Mouse (Mus musculus) kidney, embryonic 16.5 days (tissue): ENCODE measurements around the gene Pdpr. TPM values are rescaled to one million over a fixed set of nuclear protein-coding genes. Genes with fewer than 3 reads are reported as not detected.
"Not testable (repeated sequence)": the region's sequence is repeated elsewhere in the genome, so short reads cannot be mapped to it uniquely, and the experiment has no call there.

ENCODE experiments used
- ATAC-seq: fragments of 200-750 bp; cut with Nextera tagmentation; 2 replicates; pipeline ENCODE4 v1.8.0; 2017; ENCODE audit warnings: moderate TSS enrichment; ENCODE audit not compliant: low FRiP score, low TSS enrichment
- H3K27ac ChIP-seq: fragments of 300-500 bp; sonication (generic); 2 replicates; pipeline ENCODE4 v1.5.1; 2014; ENCODE audit warnings: low read length
- H3K27me3 ChIP-seq: fragments of 300-500 bp; sonication (generic); 2 replicates; pipeline ENCODE4 v1.6.1; 2014; ENCODE audit warnings: low read length, control low read depth, mixed read lengths; ENCODE audit not compliant: insufficient read depth
- H3K36me3 ChIP-seq: fragments of 300-500 bp; sonication (generic); 2 replicates; pipeline ENCODE4 v1.6.1; 2014; ENCODE audit warnings: low read length, control low read depth, mixed read lengths; ENCODE audit not compliant: insufficient read depth
- H3K4me1 ChIP-seq: fragments of 300-500 bp; sonication (generic); 2 replicates; pipeline ENCODE4 v1.6.1; 2014; ENCODE audit warnings: low read length, control low read depth, mixed read lengths; ENCODE audit not compliant: insufficient read depth
- H3K4me2 ChIP-seq: fragments of 300-500 bp; sonication (generic); replicated peaks from 2 replicates; pipeline ENCODE4 v1.6.1; 2014; ENCODE audit warnings: low read depth, low read length
- H3K4me3 ChIP-seq: fragments of 300-500 bp; sonication (generic); 2 replicates; pipeline ENCODE4 v1.5.1; 2014; ENCODE audit warnings: mild to moderate bottlenecking, low read length
- H3K9ac ChIP-seq: fragments of 300-500 bp; sonication (generic); replicated peaks from 2 replicates; pipeline ENCODE4 v1.6.1; 2014; ENCODE audit warnings: low read length
- H3K9me3 ChIP-seq: fragments of 300-500 bp; sonication (generic); 2 replicates; pipeline ENCODE4 v1.6.1; 2016; ENCODE audit warnings: low read length, control low read depth
- WGBS: fragments of 180-500 bp; shearing (Covaris S2); extraction: QIAGEN DNeasy Blood & Tissue Kit; methylation state at CpG from one replicate; pipeline ENCODE4 v1.1.7; 2014; 5-methylcytosine and 5-hydroxymethylcytosine counted together
- polyA plus RNA-seq: library from polyadenylated mRNA; unstranded; fragments of >200 nt; fragmentation: Nextera tagmentation; extraction: Ambion mirVana; gene quantifications from 2 replicates; pipeline ENCODE4 v1.2.1, GENCODE M21; 2015

The Pdpr gene
- polyA plus RNA-seq, 1 experiment from 2014 or later: 10.5 TPM

GRCm38 (mm10) chr8:111061688-111062071 is 32.8 kb upstream of the Pdpr start:
- Histone ChIP-seq H3K9me3 (no peaks in the 10 kb centered on the region), H3K27ac (peak overlapping the region; percentile 52), H3K36me3 (no peaks in the 10 kb centered on the region), H3K4me3 (peak overlapping the region; percentile 72), H3K4me2 (peak overlapping the region; percentile 65), H3K9ac (peak overlapping the region; percentile 71), H3K27me3 (no peaks in the 10 kb centered on the region), H3K4me1 (peaks cover 23% of the 10 kb centered on the region)
- peak; percentile 2; the same call in 1 of the 2 replicates for ATAC-seq
- 1% methylated on average over 14 of the region's 14 CpGs for WGBS

DNA sequence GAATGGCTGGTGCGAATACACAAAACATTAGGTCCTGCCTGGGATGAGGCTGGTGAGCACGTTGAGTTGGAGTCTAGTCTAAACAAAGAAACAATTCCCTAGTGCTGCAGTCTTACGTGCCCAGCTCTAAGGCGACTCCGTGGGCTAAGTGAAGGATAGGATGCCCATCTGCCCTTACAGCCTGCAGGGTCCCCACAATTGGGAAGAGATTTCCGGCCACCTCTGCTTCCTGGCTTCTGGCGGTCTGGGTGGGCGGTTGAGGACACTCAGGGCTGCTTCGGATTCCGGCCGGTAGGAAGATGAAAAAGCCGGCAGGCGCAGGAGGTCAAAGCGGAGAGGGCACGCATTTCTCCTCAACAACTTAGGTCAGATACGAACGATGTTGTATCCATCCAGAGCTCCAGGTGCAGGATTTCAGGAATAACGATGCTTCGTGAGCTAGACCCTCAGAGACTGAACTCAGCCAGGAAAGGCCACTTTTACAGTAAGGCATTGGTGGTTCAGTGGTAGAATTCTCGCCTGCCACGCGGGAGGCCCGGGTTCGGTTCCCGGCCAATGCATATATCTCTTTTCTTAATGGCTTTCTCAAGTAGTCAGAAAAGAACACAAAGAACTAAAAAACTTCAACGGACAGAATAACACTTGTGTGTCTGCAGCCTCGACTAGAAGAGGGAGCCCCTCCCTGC is 32.2 kb upstream of the Pdpr start:
- ATAC-seq: peak; percentile 80
- Histone ChIP-seq H3K4me2 (peak overlapping the region; percentile 65), H3K36me3 (no peaks in the 10 kb centered on the region), H3K9me3 (no peaks in the 10 kb centered on the region), H3K27me3 (no peaks in the 10 kb centered on the region), H3K4me1 (peaks cover 20% of the 10 kb centered on the region), H3K27ac (peak overlapping the region; percentile 52), H3K9ac (peak overlapping the region; percentile 71), H3K4me3 (peak overlapping the region; percentile 72)
- 1% methylated on average over 27 of the region's 27 CpGs for WGBS

DNA sequence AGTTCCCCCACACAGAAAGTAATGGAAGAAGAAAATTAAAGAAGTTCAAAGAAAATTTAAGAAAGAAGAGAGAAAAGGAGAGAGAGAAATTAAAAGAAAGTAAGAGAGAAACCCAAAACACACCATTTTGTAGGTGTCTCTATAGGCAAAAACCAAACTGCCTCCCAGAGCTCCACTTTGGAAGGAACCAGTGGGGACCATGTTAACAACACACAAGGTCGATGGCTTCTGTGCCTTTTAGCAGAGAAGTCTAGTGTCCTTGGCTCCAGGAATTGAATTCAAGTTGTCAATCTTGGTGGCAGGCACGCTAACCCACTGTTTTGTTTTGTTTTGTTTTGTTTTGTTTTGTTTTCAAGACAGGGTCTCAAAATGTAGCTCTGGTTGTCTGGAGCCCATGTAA is 31.5 kb upstream of the Pdpr start:
- ATAC-seq: no peak
- no peak overlapping the region for H3K9ac ChIP-seq
- peaks cover 14% of the 10 kb centered on the region for H3K4me1 ChIP-seq
- no peaks in the 10 kb centered on the region for H3K36me3 ChIP-seq
- peak overlapping the region; percentile 72 for H3K4me3 ChIP-seq
- 46% methylated on average over 2 of the region's 2 CpGs for WGBS
- no peaks in the 10 kb centered on the region for H3K27me3 ChIP-seq
- no peak overlapping the region; the same call in 1 of the 2 replicates for H3K27ac ChIP-seq
- H3K4me2 ChIP-seq: peak overlapping the region; percentile 65
- no peaks in the 10 kb centered on the region for H3K9me3 ChIP-seq

GRCm38 (mm10) chr8:111066308-111066707 is 28.1 kb upstream of the Pdpr start:
- Histone ChIP-seq H3K9me3 (no peaks in the 10 kb centered on the region), H3K36me3 (no peaks in the 10 kb centered on the region), H3K9ac (no peak overlapping the region), H3K4me3 (no peak overlapping the region), H3K27ac (no peak overlapping the region), H3K4me2 (no peak overlapping the region), H3K4me1 (peaks cover 3% of the 10 kb centered on the region), H3K27me3 (no peaks in the 10 kb centered on the region)
- ATAC-seq: no peak
- WGBS: 64% methylated on average over 4 of the region's 4 CpGs

DNA sequence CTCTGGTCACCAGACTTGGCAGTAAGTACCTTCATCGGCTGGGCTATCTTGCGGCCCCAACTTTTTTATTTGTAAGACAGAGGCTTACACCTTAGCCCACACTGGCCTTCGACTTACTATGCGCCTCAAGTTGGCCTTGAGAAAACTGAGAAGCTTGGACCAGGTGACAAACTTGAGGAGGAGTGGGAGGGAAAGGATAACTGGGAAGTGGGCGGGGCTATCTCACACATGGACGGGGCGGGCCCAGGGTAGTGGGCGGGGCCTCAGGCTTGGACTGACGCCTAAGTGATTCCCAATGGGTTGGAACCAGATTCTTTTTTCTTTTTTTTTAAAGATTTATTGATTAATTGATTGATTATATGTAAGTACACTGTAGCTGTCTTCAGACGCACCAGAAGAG is 27.0 kb upstream of the Pdpr start:
- no peak overlapping the region for H3K4me2 ChIP-seq
- H3K9me3 ChIP-seq: no peaks in the 10 kb centered on the region
- no peaks in the 10 kb centered on the region for H3K36me3 ChIP-seq
- H3K4me1 ChIP-seq: no peaks in the 10 kb centered on the region
- H3K27me3 ChIP-seq: no peaks in the 10 kb centered on the region
- WGBS: 29% methylated on average over 10 of the region's 10 CpGs
- no peak overlapping the region for H3K4me3 ChIP-seq
- no peak for ATAC-seq
- no peak overlapping the region for H3K9ac ChIP-seq
- no peak overlapping the region for H3K27ac ChIP-seq

- ATAC-seq, H3K36me3 ChIP-seq, H3K27me3 ChIP-seq, H3K4me1 ChIP-seq, H3K4me3 ChIP-seq, H3K27ac ChIP-seq, H3K9me3 ChIP-seq, H3K9ac ChIP-seq, H3K4me2 ChIP-seq: not testable (repeated sequence)
- WGBS: 89% methylated on average over 9 of the region's 9 CpGs
These were observed 25.8 kb upstream of the Pdpr start for GRCm38 (mm10) chr8:111068660-111069059.

- 77% methylated on average over 3 of the region's 3 CpGs for WGBS
- H3K27me3 ChIP-seq: no peaks in the 10 kb centered on the region
- H3K27ac ChIP-seq: no peak overlapping the region
- no peak for ATAC-seq
- no peaks in the 10 kb centered on the region for H3K36me3 ChIP-seq
- no peak overlapping the region for H3K4me3 ChIP-seq
- H3K4me1 ChIP-seq: peaks cover 20% of the 10 kb centered on the region
- H3K9me3 ChIP-seq: no peaks in the 10 kb centered on the region
- H3K9ac ChIP-seq: no peak overlapping the region
- no peak overlapping the region for H3K4me2 ChIP-seq
These were observed 18.5 kb upstream of the Pdpr start for GRCm38 (mm10) chr8:111075926-111076325.

DNA sequence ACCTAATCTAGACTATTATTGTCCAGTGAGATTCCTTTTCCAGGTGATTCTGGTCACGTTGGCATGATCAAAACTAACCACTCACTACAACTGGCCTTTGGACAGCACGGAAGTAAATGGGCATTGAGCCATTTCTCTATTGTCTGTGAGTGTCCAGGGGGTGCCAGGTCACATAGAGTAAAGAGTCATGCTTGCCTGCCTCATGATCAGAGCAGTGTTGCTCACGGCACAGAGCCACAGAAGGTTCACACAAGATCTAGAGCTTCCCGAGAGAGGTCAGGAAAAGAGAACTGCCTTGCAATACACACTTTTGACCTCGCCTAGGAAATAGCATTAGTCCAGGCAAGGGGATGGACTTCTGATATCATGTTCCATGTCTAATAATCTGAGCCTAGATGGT is 15.0 kb upstream of the Pdpr start:
- 41% methylated on average over 5 of the region's 5 CpGs for WGBS
- Histone ChIP-seq H3K27ac (peak overlapping the region; percentile 94), H3K9ac (peak overlapping the region; percentile 61), H3K4me1 (peaks cover 29% of the 10 kb centered on the region), H3K4me2 (peak overlapping the region; percentile 56), H3K9me3 (no peaks in the 10 kb centered on the region), H3K4me3 (peak overlapping the region; percentile 44), H3K27me3 (no peaks in the 10 kb centered on the region), H3K36me3 (no peaks in the 10 kb centered on the region)
- ATAC-seq: peak; percentile 60

GRCm38 (mm10) chr8:111079861-111080271 is 14.6 kb upstream of the Pdpr start:
- ATAC-seq: peak; percentile 84
- Histone ChIP-seq H3K36me3 (no peaks in the 10 kb centered on the region), H3K4me3 (peak overlapping the region; percentile 44), H3K9me3 (no peaks in the 10 kb centered on the region), H3K27ac (peak overlapping the region; percentile 94), H3K9ac (peak overlapping the region; percentile 61), H3K27me3 (no peaks in the 10 kb centered on the region), H3K4me2 (peak overlapping the region; percentile 56), H3K4me1 (peaks cover 29% of the 10 kb centered on the region)
- WGBS: 12% methylated on average over 6 of the region's 6 CpGs

DNA sequence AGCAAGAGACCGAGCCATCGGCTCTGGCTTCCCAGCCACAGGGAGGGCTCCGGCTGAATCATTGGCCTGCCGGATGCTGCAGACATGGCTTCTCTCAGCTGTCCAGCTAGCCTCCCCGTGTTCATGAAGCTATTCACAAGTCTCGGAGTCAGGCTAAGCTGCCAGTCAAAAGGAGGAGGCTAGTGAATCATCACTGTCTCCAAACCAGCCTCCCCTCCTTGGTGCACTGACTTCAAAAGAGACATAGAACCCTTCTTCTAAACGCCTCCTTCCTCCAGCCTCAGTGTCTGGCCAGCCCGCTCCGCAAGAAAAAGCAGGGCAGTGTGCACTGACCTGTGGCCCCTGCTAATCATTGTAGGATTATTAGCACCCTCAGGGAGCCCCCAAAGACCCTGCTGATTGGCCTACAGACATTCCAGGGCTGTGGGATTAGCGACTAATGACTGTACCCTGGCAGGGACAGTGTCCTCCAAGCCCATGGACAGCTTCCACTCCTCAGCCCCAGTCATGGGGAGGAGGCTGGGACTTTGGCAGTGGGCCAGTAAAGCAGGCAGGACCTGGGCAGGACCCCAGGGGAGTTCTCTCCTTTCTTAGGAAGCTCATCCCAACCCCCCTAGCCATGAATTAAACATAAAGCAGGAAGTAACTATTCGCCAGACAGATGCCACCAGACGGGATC is 12.7 kb upstream of the Pdpr start:
- H3K36me3 ChIP-seq: no peaks in the 10 kb centered on the region
- H3K9me3 ChIP-seq: no peaks in the 10 kb centered on the region
- peak; percentile 90 for ATAC-seq
- peak overlapping the region; percentile 67 for H3K9ac ChIP-seq
- WGBS: 35% methylated on average over 12 of the region's 12 CpGs
- peak overlapping the region; percentile 94 for H3K27ac ChIP-seq
- peak overlapping the region; percentile 44 for H3K4me3 ChIP-seq
- H3K4me1 ChIP-seq: peaks cover 29% of the 10 kb centered on the region
- H3K27me3 ChIP-seq: no peaks in the 10 kb centered on the region
- peak overlapping the region; percentile 56 for H3K4me2 ChIP-seq
